Mouse (Mus musculus): ENCODE data around the gene Pskh1.
A peak's percentile ranks its signal among the peaks of the same experiment; 100 is the strongest.

Pskh1 gene

GRCm38 (mm10) chr8:105900180-105900940 lies at the start of gene Pskh1:
Pskh1 (plus strand) TSS chr8:105900441.
- DNase-seq (ENCODE audit: low spot score), result peak; percentile 87

- DNase-seq (ENCODE audit: low spot score), result no peak
Measured at GRCm38 (mm10) chr8:105850611-105851010, 49.6 kb upstream of the Pskh1 start.

- DNase-seq (ENCODE audit: low spot score), result peak; percentile 76
Measured at GRCm38 (mm10) chr8:105851651-105852143, 48.5 kb upstream of the Pskh1 start.

DNA sequence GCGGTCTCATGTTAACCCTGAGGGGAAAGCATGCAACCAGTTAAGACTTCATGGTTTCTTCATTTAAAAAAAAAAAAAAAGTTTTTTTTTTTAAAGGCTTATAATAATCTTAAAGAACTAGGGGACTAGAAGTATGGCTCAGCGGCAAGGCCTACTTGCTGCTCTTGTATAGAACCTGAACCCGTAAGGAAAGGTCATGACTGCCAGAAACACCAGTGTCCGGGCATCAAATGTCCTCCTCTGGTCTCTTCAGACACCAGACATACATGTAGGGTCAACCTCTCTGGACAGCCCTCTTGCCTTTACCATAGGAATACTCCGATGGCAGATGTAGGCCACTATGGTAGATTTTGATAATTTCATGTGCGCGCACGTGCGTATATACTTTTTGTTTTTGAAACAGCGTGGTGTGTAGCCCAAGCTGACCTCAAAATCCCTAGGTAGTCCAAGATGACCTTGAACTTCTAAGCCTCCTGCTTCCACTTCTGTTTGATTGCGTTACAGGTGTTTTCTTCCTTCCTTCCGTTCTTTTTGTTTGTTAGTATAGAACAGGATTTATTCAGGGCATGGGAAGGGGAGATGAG lies 48.0 kb upstream of the Pskh1 start:
- no peak for DNase-seq (ENCODE audit: low spot score)

GRCm38 (mm10) chr8:105853178-105853577 lies 47.1 kb upstream of the Pskh1 start, which contains the start of gene Cenpt:
Cenpt (minus strand) TSS chr8:105853278.
- no peak for DNase-seq (ENCODE audit: low spot score)

- DNase-seq (ENCODE audit: low spot score), result no peak
Measured at GRCm38 (mm10) chr8:105854303-105854702, 45.9 kb upstream of the Pskh1 start.

DNA sequence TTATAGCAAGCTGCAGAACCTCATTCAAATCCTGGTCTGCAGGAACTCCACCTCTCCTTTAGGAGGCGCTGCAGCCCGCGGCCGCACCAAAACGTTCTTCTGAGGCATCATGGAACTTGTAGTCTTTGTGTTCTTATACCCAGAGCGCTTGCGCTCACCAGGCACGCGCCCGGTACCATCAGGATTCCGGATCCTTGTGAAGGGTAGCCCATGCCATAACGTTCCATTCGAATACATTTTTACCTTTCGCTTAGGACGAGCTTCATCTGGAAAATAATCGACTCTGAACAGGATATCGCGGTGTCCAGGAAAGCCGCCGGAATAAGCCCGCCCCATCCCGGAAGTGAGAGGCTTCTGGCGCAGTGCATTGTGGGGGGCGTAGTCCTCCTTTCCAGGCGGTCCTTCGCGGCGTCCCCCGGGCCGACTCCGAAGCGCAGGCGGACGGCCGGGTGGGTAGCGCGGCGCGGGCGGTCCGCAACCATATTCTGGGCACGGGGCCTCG lies 45.5 kb upstream of the Pskh1 start, which contains the start of gene Thap11:
Gene Thap11, plus strand, starts transcription at position 418 of the 502 bp plus-strand sequence.
- peak; percentile 91 for DNase-seq (ENCODE audit: low spot score)

DNA sequence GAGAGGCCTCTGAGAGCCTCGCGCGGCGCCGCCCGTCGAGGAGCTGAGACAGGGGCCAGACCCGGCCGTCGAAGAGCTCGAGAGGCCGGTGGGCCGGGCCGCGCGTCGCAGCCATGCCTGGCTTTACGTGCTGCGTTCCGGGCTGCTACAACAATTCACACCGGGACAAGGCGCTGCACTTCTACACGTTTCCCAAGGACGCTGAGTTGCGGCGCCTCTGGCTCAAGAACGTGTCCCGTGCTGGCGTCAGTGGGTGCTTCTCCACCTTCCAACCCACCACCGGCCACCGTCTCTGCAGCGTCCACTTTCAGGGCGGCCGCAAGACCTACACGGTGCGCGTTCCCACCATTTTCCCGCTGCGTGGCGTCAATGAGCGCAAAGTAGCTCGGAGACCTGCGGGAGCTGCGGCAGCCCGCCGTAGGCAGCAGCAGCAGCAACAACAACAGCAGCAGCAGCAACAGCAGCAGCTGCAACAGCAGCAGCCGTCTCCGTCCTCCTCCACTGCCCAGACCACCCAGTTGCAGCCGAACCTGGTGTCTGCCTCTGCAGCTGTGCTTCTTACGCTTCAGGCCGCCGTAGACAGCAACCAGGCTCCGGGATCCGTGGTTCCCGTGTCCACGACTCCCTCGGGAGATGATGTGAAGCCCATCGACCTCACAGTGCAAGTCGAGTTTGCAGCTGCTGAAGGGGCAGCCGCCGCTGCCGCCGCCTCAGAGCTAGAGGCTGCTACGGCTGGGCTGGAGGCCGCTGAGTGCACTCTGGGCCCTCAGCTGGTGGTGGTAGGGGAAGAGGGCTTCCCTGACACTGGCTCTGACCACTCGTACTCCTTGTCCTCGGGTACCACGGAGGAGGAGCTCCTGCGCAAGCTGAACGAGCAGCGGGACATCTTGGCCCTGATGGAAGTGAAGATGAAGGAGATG lies 44.7 kb upstream of the Pskh1 start:
- DNase-seq (ENCODE audit: low spot score), result no peak

DNA sequence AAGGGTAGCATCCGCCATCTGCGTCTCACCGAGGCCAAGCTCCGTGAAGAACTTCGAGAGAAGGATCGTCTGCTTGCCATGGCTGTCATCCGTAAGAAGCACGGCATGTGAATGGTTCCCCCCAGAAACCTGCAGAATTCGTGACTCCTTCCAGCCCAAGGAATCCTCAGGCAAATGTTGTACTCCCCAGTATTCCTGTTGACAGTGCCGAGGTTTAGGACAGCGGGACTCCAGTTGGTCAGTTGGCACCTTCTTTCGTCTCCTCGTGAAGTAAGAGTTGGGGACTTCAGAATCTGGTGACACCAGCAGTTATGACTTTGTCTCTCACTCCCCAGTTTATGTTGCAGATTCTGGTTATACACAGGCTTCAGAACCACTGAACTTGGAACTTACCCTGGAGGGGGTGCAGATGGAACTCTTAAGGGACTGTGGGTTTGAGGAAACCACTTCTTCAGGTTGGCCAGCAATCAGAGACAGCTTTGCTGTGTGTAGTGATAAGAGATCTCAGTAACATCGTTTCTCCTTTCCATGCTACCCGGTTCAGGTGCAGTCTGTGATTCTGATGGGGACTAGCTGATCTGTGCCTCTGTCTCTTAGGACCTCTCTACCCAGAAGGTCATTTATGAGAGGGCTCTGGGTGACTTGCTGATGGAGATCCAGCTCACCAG lies 43.9 kb upstream of the Pskh1 start:
- DNase-seq (ENCODE audit: low spot score), result no peak

- DNase-seq (ENCODE audit: low spot score), result no peak
Measured at GRCm38 (mm10) chr8:105858495-105858894, 41.7 kb upstream of the Pskh1 start.

DNA sequence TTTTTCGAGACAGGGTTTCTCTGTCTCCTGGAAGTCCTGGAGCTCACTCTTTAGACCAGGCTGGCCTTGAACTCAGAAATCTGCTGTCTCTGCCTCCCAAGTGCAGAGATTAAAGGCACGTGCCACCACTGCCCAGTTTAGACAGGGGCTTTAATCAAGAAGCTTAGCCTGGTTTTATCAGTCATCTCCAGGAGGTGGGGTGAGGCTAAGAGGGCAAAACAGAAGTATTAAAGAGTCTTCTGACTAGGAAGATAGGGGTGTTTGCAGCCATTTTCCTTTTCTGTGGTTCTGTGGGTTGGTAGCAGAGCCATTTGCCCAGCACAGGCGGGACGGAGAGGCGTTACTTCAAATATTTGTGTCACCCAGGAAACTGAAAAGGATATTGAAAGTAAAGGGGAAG lies 40.9 kb upstream of the Pskh1 start:
- DNase-seq (ENCODE audit: low spot score), result no peak

GRCm38 (mm10) chr8:105860143-105860981 lies 39.9 kb upstream of the Pskh1 start, which contains the start of gene Nutf2:
Nutf2 (plus strand) TSS chr8:105860580.
- DNase-seq (ENCODE audit: low spot score), result peak; percentile 84

DNA sequence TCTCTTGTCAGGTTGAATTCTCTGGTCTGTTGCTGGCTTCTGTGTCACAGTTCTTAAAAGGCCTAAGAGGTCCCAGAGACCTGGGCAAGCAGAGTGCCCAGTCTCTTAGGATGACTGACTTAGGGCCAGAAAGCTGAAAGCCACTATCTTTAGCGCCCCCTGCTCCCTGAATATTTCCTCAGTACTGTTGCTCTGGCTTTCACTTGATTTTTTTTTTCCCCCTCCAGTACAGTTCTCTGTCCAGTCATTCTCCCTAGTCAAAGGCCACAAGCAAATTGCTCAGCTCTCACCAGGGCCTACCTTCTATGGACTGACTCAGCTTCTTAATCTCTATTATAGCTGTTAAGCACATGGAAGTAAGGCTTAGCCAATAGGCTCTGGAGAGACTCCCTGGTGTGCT lies 38.3 kb upstream of the Pskh1 start:
- no peak for DNase-seq (ENCODE audit: low spot score)

DNA sequence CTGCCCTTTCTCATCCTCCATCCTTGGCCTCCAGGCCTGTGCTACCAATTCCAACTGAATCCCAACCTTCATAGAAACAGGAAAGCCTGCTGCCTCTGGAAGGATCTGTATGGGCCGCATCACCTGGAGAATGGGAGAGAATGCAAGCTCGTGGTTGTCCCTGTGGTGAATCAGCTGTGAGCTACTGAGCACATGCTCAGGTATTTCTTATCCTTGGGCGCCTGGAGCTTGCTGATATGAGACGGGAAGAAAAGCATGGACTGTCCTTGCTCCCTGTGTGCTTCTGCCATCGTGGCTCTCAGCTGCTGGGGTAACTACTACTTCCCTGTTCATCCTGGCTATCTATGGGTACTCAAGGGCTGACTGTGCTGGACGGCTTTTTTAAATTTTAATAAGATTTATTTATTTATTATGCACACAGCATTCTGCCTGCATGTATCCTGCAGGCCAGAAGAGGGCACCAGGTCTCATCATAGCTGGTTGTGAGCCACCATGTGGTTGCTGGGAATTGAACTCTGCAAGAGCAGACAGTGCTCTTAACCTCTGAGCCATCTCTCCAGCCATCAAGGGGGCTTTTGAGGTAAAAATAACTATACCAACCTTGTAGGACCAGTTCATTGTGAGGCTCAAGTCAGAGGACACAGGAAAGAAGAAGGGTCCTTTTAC lies 33.7 kb upstream of the Pskh1 start:
- DNase-seq (ENCODE audit: low spot score), result no peak

DNA sequence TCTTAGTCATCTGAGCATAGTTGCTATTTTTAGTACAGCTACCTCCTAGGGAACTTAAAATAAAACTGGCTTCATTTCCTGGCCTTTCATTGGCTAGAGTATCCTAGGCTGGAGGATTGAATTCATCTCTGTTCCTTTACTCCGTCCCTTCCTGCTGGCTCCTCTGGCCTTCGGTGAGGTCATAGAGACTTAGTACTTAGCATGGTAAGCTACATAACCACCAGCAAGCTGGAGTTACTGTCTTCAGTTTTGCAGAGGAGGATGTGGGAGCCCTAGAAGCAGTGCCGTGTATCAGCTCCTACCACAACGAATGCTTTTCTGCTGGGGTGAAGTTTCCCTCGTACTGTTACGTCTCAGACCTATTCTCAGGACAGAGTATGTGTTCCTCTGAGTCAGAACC lies 25.9 kb upstream of the Pskh1 start:
- no peak for DNase-seq (ENCODE audit: low spot score)

GRCm38 (mm10) chr8:105880754-105881520 lies 19.3 kb upstream of the Pskh1 start, which contains the start of gene Edc4:
Edc4 (plus strand) TSS chr8:105880881.
- DNase-seq (ENCODE audit: low spot score), result peak; percentile 83

DNA sequence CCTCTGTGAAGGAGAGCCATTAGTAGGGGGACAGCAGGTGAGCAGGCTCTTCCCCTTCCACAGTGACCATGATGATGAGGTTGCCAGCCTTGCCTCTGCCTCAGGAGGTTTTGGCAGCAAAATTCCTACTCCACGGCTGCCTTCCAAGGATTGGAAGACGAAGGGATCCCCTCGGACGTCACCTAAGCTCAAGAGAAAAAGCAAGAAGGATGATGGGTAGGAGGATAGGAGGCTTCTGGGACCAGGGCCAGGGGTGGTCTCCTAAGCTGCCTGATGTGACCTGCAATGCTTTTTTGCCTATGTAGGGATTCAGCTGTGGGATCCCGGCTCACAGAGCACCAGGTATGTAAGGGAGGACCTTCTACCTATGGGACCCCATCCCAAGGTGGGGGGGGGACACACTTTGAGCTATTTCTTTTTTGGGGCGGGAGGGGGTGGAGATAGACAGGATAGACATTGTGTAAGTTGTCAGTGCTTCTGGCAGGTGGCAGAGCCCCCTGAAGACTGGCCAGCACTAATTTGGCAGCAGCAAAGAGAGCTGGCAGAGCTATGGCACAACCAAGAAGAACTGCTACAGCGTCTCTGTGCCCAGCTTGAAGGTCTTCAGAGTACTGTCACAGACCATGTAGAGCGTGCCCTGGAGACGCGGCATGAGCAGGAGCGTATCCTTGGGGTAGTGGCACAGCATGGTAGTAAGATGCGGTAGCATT lies 10.3 kb upstream of the Pskh1 start:
- no peak for DNase-seq (ENCODE audit: low spot score)

GRCm38 (mm10) chr8:105890870-105891269 lies 9.4 kb upstream of the Pskh1 start:
- no peak for DNase-seq (ENCODE audit: low spot score)
